Mouse (Mus musculus) gastrocnemius, adult 8-10 months (tissue): ENCODE results near the gene Arhgap44. TPM values are rescaled to one million over a fixed set of nuclear protein-coding genes. Genes with fewer than 3 reads are reported as not detected.
A peak's percentile ranks its signal among the peaks of the same experiment; 100 is the strongest.

Experiments used
- DNase-seq, 2 experiments: peaks; one replicate each; pipeline ENCODE4 v3.0.0; 2022; ENCODE audit warnings: low spot score in 2 of 2
- total RNA-seq, 4 experiments: library from RNA; stranded (reverse); gene quantifications; 2 replicates each; pipeline ENCODE4 v1.2.4; 2022

The Arhgap44 gene
- total RNA-seq, 4 experiments from 2014 or later = 8.4 to 11.2 (median 10.9) TPM

- no peak for DNase-seq
Observed at GRCm38 (mm10) chr11:65137145-65137652, 25.6 kb downstream of the Arhgap44 start.

- DNase-seq = no peak
Observed at GRCm38 (mm10) chr11:65135251-65135739, 27.5 kb downstream of the Arhgap44 start.

GRCm38 (mm10) chr11:65133661-65134060, 29.1 kb downstream of the Arhgap44 start:
- no peak for DNase-seq

GRCm38 (mm10) chr11:65129110-65129509, 33.7 kb downstream of the Arhgap44 start:
- DNase-seq = no peak

DNA sequence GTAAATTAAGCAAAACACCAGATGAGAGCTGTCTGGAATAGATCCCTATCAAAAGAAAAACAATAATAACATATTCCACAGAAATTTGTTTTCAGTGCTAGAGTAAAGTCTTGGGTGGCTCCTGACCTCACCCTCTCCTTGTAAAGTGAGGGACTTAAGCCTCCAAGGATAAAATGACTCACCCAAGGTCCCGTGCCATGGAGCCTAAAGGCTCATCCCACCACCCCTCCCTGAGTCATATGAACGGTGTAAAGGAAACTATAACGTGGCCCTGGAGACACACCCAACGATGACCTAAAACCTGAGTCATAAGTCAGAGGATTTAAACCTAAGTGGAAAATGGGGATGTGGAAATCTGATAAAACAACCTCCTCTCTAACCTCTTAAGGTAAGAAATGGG, 34.1 kb downstream of the Arhgap44 start:
- no peak for DNase-seq

GRCm38 (mm10) chr11:65126566-65126965, 36.2 kb downstream of the Arhgap44 start:
- DNase-seq = no peak

GRCm38 (mm10) chr11:65124913-65125418, 37.8 kb downstream of the Arhgap44 start:
- peak in 1 of 2 experiments; percentile 36 for DNase-seq

DNA sequence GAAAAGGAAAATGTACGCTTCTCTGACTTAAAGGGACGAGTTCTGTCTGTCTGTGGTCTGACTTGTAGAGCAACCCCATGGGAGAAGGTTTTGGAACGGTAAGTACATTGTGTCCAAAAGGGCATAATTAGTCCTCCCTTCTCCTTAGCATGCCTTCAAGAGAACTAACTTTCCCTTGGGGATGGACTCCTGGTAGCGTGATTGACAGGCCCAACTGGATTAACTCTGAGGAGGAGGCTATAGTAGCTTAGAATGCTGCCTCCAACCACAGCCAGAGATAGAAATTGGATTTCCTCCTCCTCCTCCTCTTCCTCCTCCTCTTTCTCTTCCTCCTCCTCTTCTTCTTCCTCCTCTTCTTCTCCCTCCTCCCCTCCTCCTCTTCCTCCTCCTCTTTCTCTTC, 42.5 kb downstream of the Arhgap44 start:
- DNase-seq = no peak

- no peak for DNase-seq
Observed at GRCm38 (mm10) chr11:65115811-65116210, 47.0 kb downstream of the Arhgap44 start.

DNA sequence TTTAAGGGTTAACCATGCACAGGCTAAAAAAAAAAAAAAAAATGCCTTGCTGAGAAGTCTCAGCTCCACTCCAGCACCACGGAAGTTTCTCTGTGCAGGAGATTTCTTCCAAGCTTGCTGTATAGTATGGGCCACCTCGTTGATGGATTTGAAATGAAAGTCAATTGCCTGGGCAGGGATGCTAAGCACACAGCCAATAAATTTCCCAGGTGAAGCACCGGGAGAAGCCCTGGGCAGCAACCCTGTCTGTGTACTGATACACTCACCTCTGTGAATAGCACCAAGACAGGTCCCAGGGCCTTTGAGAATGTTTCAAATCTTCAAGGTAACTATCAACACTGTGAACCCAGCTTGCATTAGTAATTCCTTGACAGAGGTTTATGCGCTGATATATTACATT, 50.7 kb downstream of the Arhgap44 start:
- DNase-seq = no peak

GRCm38 (mm10) chr11:65111651-65112050, 51.1 kb downstream of the Arhgap44 start:
- DNase-seq = no peak

- DNase-seq = no peak
Observed at GRCm38 (mm10) chr11:65110058-65110457, 52.7 kb downstream of the Arhgap44 start.

- DNase-seq = no peak
Observed at GRCm38 (mm10) chr11:65107734-65108171, 55.0 kb downstream of the Arhgap44 start.

GRCm38 (mm10) chr11:65107151-65107550, 55.6 kb downstream of the Arhgap44 start:
- DNase-seq = no peak

DNA sequence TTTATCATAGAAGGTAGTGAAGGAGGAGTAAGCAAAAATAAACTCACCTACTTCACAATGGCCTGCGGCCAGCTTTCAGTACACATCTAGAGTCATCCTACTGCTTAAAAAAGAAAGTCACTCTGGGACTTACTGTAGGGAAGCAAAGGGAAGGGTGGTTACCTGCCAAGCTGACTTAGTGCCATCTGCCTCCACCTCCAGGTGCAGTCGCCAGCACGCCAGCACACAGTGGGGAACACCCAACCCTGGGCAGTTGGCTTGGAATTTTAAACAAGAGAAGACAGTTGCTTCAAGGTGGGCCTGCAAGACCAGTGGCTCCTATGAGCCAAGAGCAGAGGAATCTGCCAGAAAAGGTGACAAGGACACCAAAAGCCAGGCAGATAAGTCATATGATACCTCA, 58.7 kb downstream of the Arhgap44 start:
- DNase-seq = no peak

DNA sequence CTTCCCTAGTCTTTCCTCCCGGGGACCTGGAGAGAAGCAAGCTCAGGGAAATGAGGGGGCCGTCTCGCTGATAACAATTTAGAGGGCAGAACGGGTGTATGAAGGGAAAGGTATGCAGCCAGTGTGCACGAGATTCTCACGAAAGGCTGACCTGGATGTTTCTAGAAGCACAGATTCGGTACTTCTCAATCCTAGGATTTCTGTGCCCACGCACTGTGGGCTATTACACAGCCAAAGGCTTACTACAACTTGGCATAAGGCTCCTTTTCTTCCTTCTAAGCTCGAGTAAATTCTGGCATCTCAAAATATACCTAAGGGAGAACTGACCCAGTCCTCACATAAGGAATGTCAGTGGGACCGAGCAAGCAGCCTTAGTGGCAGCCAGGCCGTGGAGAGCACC, 61.6 kb downstream of the Arhgap44 start:
- no peak for DNase-seq

DNA sequence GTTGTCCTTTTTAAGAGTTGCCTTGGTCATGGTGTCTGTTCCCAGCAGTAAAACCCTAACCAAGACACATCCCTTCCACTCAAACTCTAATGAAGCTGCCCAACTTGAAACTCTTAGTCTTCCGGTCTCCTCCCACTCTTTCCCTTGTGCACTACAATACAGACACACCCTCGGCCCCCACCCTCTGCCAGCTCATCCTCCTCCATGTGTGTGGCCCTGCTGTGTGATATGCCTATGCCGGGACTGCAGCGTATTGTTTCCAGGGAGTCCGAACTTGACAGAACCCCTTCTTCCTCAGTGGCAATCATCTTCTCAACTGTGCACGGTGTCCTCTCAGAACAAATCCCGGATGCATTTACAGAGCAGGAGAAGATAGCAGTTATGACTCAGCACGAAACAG, 62.7 kb downstream of the Arhgap44 start:
- DNase-seq = no peak

- DNase-seq = no peak
Observed at GRCm38 (mm10) chr11:65097526-65098070, 65.2 kb downstream of the Arhgap44 start.

- DNase-seq = no peak
Observed at GRCm38 (mm10) chr11:65096866-65097265, 65.9 kb downstream of the Arhgap44 start.

DNA sequence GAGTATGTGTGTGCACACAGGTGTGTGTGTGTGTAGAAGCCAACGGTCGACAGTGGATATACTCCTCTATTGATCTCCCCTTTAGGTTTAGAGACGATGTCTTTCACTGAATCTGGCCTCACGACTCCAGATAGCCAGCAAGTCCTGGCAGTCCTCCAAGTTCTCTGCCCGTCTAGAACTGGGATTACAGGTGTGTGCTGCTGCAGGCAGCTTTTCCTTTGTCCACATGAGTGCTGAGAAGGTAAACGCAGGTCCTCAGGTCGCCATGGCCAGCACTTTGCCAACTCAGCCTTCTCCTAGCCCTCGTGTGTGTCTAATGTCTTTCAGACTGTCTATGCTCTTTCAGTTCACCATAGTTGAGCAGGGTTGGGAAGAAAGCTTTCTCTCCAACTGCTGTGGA, 69.9 kb downstream of the Arhgap44 start:
- DNase-seq = no peak

GRCm38 (mm10) chr11:65090386-65090785, 72.4 kb downstream of the Arhgap44 start:
- DNase-seq = no peak

DNA sequence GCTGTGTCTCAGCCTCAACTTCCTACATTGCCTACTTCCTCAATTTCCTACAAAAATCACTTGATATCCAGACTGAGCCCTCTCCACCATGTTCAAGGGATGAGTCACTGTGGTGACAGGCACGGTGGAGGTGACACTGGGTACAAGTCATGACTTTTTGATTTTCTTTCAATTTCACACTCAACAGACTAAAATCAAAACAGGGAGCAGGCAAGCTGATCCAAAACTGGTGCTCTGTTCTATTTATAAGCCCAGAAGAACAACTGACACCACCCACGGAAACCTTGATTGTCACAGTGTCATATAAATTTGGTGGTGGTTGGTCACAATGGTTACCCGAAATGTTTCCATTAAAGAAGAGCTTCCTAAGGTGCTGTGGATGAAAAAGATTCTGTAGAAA, 72.8 kb downstream of the Arhgap44 start:
- no peak for DNase-seq

DNA sequence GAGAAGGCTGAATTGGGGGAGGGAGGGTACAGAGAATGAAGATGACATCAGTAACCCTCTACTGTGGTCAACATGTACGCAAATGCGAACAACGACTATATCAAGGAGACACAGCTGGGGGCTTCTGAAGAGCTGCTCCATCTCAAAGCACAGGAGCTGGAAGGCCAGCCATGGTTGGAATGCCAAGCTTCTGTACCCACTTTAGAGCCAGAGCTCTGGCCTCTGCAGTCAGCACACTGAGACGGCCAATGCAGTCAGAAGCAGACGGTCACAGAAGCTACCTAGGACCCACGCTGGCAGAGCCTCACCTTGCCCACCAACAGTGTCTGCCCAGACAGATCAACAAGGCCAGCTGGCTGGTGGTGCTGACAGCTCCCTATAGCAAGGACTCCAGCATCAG, 73.5 kb downstream of the Arhgap44 start:
- DNase-seq = no peak
